Mouse (Mus musculus) retina, postnatal 7 days (tissue): Measurements from ENCODE around the gene Adipoq.

Source experiments
- DNase-seq: peaks from one replicate; pipeline ENCODE4 v3.0.0-alpha.2; 2012; ENCODE audit warnings: low read depth, low spot score

Gene Adipoq

DNA sequence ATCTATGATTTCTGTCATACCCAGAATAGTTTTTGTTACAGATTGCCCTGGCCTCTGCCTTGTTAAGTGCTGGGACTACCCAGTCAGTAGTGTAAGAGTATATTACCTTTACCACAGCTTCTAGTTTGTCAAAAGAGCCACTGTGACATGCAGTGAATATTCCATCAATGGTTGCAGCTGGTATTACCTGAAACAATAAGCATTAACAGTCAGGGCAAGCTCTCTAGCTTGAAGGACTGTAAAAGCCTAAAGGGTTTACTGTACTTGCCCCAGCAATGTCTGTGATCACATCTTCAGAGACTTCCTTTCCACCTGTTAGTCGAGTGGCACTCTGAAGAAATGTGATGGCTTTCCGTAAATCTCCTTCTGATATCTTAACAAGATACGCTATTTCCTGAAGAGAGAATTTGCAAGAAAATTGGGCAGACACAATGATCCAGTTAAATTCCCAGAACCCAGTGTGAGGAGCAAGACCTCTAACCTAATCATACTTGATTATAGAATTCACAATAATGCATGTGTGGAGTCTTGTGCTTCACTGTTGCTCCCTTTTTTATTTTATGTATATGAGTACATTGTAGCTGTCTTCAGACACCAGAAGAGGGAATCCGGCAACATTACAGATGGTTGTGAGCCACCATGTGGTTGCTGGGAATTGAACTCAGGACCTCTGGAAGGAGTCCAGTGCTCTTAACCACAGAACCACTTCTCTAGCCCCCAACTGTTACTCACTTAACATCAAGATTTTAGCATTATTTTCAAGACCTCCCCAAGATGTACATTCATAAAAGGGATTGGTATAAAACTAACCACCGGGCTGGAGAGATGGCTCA lies 31.8 kb upstream of the Adipoq start:
- DNase-seq, result no peak

DNA sequence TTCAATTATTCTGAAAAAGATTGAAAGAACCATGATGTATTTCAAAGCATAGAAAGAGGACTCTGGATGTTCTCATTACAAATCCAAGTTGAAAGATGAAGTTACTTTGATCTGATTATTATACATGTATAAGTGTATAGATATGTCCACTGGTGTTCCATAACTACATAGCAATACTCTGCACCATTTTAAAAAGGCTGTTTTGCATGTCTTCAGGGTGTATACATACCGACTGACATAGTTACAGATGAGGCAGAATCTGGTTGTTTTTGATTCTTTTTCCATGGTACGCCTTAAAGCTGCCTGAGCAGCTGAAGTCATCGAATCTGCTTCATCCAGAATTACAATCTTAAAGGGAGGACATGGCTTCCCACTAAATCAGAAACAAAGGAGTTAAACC lies 30.9 kb upstream of the Adipoq start:
- DNase-seq, result no peak

DNA sequence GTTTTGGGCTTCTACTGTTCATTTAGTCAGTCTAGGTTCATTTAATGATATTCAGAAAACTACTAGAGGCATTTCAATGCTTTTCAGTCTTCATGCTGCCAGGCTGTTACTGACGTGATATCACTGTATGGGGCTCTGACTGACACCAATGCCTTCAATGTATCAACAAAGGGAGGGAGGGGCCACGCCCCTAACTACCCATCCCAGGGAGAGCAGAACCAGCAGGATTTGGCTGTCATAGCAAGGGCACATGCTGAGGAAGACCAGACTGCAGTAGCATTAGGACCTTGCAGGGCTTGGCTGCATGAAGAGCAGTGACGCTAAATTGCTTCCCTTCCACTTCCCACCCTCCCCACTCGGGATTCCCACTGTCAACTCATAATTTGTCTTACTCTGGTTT lies 29.2 kb upstream of the Adipoq start:
- DNase-seq, result no peak

DNA sequence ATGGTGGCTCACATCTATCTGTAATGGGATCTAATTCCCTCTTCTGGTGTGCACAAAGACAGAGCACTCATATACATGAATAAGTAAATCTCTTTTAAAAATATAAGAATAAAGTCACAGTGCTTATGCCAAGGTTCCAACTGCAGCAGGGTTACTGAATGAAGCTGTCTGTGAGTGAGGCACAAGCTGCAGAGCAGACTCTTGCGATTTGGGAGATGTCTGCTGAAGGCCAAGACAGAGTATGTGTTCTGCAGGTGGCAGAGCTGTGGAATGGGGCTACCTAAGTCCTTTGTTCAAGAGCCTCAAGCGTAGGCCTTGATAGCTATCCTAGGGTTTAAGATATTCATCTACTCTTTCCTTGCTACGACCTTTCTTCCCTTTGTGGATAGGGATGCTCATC lies 23.9 kb upstream of the Adipoq start:
- no peak for DNase-seq

DNA sequence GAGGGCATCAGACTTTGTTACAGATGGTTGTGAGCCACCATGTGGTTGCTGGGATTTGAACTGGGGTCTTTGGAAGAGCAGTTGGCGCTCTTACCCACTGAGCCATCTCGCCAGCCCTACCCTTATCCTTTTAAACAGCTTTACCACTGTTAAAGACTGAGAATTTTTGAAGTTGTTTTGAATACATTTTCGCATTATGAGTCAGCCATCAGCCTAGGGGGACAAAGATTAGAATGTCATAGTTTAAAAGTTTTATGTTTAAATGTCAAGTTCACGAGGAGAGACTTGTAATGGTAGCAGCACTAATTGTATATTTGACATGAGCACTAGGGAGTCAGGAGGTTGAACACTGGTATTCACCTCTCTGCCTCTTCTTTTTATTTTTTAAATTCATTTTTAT lies 23.2 kb upstream of the Adipoq start:
- no peak for DNase-seq

DNA sequence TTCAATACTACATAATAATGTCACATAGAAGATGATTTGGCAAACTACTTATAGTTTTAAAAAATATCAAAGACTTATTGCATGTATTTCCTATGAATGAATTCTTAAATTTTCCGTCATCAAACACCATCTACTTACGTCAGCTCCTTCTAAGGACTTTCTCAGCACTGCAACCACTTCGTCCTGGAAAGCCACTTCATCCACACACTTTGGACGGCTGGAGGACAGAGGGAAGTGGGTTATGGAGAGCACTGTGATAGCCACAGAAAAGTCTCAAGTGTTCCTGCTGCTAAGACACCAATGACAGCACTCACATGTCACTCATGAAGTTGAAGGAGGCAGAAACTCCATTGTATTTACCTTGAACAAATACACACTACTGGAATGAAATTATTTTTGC lies 21.9 kb upstream of the Adipoq start:
- no peak for DNase-seq

DNA sequence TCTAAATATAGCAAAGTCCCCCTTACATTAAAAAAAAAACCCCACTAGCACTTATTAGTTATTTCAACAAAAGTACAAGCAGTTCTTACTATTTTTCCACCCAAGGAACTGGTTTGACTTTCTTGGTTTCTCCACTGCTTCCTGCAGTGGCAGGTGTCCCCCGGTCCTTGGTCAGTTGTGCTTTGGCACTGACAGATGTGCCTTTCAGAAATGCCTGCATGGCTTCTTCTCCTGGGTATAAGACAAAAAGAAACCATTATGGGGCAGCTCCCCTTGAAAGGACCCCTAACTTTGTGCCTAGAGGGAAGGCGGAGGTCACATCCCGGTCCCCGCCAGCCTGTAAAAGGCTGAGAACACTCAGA lies 19.0 kb upstream of the Adipoq start:
- no peak for DNase-seq

DNA sequence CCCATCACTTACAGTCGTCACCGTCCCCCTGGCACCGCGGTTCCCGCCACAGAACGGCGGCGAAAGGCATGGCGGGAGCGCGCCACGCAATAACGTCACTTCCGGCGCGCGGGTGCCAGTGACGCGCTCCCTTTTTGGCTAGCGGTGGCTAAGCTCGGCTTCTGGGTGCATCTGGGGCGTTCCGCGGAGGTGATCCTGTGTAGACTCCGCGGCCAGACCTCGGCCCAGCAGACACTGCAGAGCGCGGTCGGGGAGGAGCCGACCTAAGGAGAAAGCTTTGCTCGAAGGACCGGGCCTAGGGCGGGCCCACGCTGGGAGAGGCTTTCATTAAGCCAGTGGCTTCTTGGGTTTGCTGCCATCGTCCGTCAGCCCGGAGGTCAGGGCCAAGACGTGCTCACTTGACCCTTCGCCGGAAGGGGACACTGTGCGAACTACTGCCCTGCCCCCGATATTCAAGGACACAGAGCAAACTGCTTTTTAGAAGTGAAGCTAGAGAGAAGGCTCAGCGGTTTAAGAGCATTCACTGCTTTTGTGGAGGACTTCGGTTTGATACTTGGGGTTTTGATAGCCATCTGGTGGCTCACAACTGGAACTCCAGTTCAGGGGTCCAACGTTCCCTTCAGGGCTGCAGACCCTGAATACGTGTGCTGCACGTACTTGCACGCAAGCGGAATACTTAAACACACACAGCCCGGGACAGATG lies 18.5 kb upstream of the Adipoq start, which contains the start of gene Rfc4:
Gene Rfc4, minus strand, starts transcription at position 65 of the 703 bp plus-strand sequence.
- DNase-seq, result peak; percentile 86

DNA sequence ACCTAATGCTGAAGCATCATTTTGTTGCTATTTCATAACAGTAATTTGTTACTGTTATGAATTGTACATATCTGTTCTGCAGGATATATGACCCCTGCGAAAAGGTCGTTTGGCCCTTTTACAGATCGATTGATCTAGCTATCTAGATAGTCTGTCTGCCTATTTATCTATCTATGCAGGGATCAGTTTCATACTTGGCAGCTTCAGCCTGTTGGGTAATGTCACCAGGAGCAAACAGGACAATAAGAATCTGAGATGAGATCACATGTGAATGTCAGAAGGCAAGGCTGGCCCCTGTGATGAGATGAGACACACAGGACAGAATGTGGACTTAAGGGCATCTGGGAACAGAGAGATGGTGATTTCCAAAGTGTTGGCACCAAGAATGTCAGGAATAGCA lies 16.0 kb upstream of the Adipoq start:
- DNase-seq, result no peak

DNA sequence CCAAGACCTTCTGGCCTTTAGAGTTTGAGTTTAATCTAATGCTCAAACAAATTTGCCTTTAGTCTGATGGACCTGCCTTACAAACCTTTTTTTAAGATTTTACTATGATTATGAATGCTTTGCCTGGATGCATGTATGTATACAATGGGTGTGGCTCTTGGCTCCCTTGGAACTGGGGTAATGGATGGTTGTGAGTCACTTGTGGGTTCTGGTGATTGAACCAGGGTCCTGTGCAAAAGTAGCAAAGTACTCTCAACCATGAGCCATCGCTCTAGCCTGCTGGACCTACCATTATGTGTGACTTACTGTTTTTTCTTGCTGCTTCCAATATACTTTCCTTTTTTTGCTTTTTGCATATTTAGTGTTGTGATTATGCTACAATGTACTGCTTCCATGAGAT lies 14.0 kb upstream of the Adipoq start:
- DNase-seq, result no peak

DNA sequence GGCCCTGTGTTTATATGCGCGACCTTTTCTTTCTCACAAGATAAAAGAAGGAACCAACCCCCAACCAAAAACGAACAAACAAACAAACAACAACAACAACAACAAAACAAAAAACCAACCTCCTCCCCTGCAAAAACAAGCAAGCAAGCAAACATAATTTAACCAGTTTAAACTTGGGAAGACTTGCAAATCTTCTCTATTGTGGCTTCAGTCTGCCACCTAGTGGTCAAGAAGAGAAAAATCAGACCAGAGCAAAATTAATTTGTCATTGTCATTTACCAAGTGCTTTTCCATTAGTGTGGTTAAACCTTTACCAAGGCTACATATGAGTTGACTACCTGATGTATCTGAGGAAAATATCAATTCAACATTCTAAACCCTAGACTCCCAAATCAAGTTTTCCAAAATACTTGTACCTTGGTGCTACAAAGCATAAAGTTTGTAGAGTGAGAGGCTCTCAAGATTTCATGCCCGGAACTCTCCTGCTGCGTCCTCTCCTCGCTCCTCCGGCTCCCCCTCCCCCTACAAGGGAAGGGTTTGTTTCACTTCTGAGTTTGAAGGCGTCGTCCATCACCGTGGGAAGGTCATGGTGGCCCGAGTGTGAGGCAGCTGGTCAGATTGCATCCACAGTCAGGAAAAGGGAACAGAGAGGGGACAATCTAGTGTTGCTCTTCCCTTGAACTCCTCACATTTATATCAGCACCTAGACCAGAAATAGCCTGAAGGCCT lies 10.8 kb upstream of the Adipoq start:
- DNase-seq, result peak; percentile 42

DNA sequence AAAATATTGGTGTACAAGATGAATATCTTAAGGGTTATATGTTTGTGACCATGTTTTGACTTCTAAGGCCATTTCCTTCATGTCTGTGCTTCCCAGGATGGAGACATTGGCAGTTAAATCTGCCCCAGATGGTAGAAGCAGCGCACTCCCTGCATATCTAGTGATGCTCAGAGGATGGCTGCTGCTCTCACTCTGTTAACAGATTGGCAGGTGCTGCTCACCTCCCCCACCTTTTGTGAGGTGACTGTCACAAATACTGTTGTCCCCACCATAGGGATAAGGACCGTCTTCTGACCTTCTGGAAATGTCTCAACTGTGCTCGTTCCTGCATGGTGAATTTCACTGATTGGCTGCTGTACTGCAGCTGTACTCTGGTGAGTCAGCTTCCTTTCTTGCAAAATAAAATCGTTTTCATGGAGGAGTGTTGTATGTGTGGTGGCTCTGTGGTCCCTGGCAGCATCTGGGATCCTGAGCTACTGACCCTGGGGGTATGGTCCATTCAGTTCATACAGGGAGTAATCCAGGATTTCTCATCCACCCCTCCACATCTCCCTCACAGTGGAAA lies 9.8 kb upstream of the Adipoq start:
- DNase-seq, result no peak

DNA sequence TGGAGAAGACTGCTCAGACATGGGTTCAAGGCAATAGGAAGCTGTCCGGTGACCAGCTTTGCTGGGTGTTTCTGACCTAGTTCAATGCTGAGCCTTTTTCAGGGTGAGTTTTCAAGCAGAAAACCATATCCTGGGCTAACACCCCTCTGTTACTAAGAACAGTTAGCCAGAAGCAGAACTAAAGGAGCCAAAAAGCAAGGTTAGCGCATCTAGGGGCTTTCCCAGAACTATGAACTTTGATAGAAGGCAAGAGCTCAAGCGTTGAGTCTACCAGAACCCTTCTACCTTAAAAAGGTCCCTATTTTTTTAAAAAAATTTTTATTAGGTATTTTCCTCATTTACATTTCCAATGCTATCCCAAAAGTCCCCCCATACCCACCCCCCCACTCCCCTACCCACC lies 5.4 kb upstream of the Adipoq start:
- no peak for DNase-seq

DNA sequence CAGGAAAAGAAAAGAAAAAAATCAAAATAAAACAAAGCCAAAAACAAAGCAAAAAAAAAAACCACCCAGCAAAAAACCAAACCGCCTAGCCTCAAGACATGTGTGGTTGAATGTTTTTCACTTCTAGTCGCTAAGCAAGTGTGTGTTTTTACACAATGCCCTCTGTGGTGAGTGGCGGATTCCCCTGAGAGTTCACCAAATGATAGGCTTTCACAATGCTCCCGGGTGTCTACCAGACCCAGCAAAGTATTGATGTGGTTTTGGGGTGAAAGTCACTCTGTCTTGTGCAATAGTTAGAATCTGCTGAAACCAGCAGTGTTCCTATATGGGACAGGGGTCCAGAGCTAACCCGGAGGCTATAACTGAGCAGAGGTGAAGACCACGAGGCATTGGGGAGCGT lies 2.0 kb upstream of the Adipoq start:
- DNase-seq, result no peak

DNA sequence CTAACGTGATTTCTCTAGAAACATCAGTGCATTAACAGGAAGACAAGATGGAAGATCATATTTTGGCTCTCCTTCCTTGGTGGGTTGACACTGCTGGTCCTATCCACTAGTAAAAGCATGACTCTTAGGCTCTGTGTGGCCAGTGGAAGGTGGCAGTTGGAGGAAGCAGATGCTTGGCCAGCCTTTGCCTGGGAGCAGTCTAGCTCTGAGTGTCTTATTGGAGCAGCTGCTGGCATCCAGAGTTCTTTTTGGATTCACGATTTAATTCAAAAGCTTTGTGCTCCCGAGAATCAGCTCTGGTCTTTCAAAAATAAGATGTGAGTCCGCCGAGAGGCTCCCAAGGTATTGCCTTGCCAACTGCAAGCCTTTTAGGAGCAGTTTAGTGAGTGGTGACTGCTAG lies 1.1 kb upstream of the Adipoq start:
- no peak for DNase-seq

DNA sequence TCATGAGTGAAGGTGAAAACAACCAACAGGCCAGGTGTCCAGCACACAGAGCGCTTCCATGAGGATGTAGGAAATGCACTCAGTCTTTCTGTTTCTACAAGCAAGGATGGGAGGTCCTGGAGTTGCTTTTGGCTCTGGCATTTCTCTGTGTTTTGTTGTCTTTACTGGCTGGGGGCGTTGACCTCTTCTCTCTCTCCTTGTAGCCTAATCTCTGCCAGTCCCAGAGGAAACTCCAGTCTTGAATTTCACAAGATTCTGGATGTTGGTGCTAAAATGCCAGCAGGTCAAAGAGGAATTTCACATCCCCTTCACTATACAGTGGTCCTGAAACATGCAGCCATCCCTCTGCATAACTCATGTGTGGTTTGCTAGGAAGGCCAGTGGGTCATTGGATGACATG lies 2.6 kb downstream of the Adipoq start:
- DNase-seq, result no peak

DNA sequence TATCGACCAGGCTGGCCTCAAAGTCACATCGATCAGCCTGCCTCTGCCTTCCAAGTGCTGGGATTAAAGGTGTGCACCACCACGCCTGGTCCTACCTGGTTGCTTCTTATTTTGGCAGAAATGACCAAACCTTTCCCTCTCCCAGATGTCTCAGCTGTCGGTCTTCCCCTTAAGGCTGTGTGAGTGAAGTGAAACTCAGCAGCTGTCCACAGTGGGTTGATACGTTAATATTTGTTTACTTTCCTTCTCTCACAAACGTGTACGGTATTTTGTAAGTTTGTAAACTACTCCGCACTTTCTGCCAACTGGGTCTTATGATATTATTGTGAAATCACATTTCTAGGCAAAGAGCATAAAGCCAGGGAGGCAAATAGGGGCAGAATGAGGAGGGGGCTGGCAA lies 3.1 kb downstream of the Adipoq start:
- no peak for DNase-seq

DNA sequence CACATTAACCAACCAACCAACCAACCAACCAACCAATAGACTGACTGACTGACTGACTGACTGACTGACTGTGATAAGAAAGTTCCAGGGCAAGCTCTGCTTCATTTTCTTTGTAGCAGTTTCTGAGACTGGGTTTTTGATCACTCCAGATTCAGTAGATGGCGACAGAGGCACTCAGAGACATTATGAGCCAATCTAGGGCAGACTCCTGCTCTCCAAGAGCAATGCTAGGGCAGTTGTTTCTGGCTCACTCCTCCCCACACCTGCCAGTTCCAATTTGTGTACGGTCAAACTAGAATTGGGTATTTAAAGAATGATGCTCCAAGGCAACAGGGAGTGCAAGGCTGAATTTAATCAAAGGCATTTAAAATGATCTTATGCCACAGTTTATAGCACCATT lies 5.1 kb downstream of the Adipoq start:
- peak; percentile 24 for DNase-seq

DNA sequence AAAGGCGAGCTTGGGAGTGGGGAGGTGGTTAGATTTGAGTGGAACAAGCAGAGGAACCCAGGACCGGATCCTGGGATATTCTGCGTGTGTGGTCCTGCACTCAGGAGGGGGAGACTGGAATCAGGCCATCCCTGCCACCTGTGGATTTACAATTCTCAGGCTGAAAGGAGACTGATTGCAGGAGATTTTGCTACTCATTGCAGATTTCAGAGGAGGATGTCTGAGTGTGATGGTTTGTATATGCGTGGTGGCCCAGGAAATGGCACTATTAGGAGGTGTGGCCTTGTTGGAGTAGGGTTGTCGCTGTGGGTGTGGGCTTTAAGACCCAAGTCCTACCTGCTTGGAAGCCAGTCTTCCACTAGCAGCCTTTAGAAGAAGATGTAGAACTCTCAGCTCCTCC lies 7.9 kb downstream of the Adipoq start:
- DNase-seq, result no peak

DNA sequence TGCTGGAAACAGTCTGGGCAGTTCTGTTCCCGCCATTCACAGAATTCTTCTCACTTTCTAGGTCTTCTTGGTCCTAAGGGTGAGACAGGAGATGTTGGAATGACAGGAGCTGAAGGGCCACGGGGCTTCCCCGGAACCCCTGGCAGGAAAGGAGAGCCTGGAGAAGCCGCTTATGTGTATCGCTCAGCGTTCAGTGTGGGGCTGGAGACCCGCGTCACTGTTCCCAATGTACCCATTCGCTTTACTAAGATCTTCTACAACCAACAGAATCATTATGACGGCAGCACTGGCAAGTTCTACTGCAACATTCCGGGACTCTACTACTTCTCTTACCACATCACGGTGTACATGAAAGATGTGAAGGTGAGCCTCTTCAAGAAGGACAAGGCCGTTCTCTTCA lies 10.7 kb downstream of the Adipoq start:
- no peak for DNase-seq

DNA sequence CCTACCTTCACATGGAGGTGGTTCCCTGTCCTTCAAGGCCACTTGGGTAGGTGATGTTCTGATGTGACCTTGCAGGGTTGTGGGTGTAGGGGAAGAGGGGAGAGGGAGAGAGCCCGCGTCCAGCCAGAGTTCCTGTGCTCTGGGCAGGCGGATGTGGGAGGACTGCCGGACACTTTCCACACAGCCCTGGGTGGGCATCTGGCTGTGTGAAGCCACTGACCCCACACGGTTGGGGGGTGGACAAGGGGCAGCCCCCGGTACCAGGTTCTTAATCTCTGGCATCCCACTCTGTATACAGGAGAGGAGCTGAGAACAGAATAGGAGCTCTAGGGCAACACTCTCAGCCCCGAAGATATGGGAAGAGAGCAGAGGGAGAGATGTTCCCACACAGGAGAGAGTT lies 12.0 kb downstream of the Adipoq start:
- no peak for DNase-seq

DNA sequence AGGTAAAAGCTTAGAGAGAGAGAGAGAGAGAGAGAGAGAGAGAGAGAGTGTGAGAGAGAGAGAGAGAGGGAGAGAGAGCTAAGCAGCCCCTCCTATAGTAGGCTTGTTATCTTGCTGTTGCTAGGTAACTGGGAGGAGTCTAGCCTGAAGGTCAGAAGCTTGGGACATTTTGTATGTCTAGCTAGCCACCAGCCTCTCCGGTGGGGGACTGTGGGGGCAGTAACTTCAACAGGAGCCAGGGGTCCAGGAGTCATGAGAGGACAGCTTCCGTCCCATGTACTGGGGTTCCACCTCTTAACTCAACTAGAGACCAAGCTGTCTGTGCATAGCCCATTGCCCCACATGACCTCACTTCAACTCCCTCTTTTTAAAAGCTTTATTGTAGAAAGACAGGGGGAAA lies 12.6 kb downstream of the Adipoq start:
- no peak for DNase-seq
